Mouse (Mus musculus): Measurements from ENCODE around the gene Slc44a4.
"Not testable (repeated sequence)": the region's sequence is repeated elsewhere in the genome, so short reads cannot be mapped to it uniquely, and the experiment has no call there.

Slc44a4 gene

DNA sequence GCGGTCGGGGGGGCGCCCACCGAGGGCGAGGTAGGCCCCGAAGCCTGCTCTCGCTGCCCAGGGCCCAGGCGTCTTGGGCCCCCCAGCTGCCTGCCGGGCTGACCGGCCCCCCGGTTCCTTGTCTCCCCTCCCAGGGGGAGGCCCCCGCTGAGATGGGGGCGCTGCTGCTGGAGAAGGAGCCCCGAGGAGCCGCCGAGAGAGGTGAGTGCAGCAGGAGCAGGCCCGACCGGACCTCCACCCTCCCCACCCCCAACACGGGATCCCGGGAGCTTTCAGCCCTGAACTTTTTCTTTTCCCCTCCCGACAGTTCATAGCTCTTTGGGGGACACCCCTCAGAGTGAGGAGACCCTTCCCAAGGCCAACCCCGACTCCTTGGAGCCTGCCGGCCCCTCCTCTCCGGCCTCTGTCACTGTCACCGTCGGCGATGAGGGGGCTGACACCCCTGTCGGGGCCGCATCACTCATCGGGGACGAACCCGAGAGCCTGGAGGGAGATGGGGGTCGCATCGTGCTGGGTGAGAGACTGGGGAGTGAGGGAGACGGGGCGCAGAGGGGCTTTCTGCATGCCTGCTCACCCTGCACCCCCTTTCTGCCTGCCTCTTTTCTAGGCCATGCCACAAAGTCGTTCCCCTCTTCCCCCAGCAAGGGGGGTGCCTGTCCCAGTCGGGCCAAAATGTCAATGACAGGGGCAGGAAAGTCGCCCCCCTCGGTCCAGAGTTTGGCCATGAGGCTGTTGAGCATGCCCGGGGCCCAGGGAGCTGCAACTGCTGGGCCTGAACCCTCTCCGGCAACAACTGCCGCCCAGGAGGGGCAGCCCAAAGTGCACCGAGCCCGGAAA, 15.0 kb upstream of the Slc44a4 start:
- peak; percentile 68 for DNase-seq (ENCODE audit: low read depth)

DNA sequence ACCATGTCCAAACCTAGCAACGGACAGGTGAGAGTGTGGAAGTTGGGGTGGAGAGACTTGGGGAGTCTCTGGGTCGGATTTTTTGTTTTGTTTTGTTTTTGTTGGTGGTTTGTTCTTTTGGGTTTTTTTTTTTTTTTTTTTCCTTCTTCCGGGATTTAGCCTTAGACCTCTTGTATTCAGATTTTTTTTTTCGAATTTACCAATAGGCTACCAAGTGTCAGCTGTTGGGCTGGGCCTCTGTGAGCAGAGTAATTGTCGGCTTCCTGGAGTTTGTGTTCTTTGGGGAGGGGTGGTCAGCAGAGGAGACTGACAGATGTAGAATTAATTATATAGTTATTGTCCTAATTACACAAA, 14.4 kb upstream of the Slc44a4 start:
- DNase-seq (ENCODE audit: low read depth) = peak; percentile 79

DNA sequence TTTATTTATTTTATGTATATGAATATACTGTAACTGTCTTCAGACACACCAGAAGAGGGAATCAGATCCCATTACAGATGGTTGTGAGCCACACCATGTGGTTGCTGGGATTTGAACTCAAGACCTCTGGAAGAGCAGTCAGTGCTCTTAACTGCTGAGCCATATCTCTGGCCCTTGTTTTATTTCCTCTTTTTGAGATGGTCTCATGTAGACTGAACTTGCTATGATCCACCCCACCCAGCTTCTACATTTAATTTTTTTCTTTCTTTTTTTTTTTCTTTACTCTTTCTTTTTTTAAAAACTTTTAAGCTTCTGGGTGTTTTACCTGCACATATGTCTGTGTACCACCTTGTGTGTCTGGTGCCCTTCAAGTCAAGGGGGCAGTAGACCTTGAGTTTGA, 13.4 kb upstream of the Slc44a4 start:
- DNase-seq (ENCODE audit: low read depth) = peak; percentile 23

DNA sequence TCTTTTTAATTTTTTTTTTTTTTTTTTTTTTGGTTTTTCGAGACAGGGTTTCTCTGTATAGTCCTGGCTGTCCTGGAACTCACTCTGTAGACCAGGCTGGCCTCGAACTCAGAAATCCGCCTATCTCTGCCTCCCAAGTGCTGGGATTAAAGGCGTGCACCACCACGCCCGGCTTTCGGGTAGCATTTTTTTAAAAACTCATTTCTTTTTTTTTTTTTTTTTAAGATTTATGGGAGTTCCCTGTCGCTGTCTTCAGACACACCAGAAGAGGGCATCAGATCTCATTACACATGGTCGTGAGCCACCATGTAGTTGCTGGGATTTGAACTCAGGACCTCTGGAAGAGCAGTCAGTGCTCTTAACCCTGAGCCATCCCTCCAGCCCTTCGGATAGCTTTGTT, 12.3 kb upstream of the Slc44a4 start:
- DNase-seq (ENCODE audit: low read depth) = not testable (repeated sequence)

DNA sequence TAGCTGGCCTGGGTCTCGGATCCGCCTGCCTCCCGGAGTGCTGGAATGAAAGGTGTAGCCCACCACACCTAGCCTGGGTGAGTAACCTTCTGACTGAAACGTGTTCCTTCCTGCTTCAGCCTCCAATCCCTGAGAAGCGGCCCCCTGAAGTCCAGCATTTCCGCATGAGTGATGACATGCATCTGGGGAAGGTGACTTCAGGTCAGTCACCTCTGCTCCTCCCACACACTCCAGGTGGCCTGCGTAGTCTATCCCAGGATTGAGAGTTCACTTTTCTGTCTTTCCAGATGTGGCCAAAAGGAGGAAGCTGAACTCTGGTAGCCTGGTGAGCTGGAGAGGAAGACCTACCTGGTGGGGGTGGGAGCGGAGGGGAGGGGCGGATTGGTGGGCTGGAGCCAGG, 11.4 kb upstream of the Slc44a4 start:
- DNase-seq (ENCODE audit: low read depth) = no peak

DNA sequence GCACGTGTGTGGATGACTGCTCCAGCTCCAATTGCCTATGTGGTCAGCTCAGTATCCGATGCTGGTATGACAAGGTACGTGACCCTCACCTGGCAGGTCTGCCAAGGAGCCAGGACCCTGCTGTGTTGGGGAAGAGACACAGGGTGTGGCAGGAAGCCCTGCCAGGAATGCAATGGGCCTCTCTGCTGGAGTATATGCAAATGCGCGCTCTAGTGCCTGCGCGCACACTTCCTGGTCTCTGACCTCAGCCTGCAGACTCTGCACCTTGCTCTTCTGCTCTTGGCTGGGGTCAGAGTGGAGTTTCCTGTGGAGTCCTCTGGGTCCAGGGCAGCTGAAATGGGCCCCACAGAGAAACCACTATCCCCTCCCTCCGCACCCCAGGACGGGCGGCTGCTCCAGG, 3.3 kb upstream of the Slc44a4 start:
- DNase-seq (ENCODE audit: low read depth) = no peak

DNA sequence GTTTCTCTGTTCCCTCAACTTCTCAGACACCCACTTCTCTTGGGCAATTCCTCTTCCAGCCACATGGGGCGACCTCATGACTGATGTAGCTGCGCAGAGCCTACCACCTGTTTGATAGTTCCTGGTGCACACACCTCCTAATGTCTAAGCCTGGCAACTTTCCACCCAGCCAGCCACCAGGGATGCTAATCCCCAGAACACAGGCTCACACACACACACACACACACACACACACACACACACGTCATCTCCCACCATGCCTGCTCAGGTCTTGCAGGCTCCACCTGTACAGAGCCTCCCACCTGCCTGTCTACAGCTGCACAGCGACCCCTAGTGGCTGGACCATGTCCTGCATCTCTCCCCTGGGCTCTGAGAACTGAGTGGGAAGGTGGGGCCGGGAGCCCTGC, 2.3 kb upstream of the Slc44a4 start:
- DNase-seq (ENCODE audit: low read depth) = peak; percentile 61

DNA sequence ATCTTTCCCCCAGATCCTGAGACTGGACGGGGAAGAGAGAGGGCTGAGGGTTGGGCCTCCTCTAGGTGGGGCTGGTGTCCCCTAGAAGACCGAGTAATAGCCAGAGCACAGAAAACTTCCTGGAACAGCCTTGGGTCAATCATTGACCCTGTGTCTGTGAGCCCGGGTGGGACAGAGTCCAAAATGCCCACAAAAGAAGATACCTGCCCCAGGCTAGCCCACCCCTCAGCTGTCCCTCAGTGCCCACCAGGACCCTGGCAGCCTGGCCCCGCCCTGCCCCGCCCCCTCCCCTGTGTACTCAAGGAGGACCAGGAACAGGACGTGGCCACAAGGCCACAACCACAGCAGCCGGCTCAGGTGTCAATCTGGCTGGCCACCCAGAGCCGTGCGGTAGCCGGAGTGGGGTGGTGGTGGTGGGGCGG, 1.2 kb downstream of the Slc44a4 start:
- DNase-seq (ENCODE audit: low read depth) = peak; percentile 77

DNA sequence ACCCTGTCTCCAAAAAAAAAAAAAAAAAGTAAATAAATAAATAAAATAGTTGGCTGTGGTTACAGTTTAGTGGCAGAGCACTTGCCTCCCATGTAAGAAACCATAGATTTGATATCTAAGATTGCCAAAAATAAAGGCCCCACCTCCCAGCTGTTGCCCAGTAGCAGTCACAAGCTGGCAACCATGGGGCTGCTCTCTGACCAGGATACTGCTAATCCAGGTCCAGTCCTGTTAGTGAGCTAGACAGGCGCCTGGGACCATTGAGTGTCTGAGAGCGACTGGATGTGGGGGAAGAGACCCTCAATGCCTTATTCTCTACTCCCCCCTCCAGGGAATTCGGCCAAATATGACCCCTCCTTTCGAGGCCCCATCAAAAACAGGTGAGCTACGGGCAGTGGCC, 2.0 kb downstream of the Slc44a4 start:
- DNase-seq (ENCODE audit: low read depth) = no peak

DNA sequence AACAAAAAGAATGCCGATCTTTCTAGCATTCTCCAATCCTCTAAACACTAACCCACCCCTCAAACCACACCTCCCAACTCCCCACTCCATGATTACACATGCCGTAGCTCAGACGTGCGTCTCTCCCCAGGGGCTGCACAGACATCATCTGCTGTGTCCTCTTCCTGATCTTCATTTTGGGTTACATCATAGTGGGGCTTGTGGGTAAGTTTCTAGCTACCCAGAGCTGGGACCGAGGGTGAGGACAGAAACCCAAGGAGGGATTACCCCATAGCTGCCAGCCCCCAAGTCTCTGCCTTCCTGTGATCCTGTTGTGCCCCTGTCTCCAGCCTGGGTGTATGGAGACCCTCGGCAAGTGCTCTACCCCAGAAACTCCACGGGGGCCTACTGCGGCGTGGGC, 2.9 kb downstream of the Slc44a4 start:
- DNase-seq (ENCODE audit: low read depth) = no peak

DNA sequence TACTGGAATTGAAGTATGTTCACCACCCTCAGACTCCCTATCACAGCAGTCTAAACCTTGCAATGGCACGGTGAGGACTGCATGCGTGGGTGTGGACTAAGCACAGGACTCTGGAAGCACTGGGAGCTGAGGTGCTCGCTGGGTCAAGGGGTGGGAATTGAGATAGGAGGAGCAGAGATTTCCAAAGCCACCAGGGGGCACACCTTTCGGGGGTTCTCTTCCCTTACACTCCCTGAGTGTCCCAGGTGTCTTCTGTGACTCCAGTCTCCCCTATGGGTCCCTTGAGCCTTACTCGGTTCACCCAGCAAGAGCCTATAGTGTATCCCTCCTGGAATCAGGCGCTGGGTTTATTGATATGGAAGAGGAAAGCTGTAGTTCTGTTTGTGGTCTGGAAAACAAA, 8.7 kb downstream of the Slc44a4 start:
- peak; percentile 26 for DNase-seq (ENCODE audit: low read depth)

DNA sequence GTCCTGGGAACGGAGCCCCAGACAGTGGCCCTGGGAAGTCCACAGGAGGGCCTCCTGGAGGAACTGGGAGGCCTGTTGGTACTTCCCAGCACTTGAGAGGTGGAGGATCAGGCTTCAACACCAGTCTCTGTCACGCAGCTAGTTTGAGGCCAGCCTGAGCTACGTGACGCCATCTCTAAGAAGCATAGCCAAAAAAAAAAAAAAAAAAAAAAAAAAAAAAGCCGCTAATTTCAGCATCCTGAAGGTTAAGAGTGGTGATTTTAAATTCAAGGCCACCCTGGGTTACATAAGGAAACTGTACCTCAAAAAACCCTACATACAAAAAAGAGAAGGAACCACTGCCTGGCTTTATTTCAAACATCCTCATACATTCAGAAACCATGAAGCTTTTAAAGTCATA, 10.0 kb downstream of the Slc44a4 start:
- DNase-seq (ENCODE audit: low read depth) = peak; percentile 64

DNA sequence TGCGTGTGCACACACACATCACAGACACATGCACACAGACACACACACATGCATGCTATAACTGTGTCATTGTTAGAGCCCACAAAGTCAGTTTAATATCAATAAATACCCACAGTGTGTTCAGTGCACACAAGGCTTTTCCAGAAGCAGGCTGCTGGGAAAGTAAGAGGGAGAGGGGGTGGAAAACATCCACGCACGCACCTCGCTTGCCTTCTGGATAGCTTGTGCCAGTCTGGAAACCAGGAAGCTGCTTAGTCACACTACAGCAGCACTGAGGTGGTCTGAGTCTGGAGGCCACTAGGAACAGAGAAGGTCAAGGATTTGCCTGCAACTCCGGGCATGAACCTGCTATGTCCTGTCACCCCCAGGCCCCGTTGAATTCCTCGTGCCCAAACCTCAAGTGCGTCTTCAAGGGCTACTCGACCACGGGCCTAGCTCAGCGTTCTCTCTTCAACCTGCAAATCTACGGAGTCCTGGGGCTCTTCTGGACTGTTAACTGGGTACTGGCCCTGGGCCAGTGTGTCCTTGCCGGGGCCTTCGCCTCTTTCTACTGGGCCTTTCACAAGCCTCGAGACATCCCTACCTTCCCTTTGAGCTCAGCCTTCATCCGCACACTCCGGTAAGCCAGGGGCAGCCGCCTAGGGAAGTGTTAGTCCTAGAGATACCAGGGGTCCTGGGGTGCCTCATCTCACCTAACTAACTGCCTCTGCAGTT, 13.2 kb downstream of the Slc44a4 start:
- no peak for DNase-seq (ENCODE audit: low read depth)

DNA sequence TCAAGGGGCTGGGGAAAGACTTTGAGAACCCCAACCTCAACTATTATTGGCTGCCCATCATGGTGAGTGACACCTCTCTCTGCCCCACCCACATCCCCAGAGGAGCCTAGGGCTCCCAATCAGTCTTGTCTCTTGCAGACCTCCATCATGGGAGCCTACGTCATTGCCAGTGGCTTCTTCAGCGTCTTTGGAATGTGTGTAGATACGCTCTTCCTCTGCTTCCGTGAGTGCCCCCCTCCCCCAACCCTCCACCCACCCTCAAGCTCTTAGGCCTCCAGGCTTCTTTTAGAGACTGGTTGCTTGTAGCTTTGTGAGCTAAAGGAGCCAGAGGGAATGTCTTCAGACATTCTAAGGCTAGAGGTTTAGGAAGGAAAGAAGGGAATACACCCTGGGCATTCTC, 14.6 kb downstream of the Slc44a4 start:
- no peak for DNase-seq (ENCODE audit: low read depth)

DNA sequence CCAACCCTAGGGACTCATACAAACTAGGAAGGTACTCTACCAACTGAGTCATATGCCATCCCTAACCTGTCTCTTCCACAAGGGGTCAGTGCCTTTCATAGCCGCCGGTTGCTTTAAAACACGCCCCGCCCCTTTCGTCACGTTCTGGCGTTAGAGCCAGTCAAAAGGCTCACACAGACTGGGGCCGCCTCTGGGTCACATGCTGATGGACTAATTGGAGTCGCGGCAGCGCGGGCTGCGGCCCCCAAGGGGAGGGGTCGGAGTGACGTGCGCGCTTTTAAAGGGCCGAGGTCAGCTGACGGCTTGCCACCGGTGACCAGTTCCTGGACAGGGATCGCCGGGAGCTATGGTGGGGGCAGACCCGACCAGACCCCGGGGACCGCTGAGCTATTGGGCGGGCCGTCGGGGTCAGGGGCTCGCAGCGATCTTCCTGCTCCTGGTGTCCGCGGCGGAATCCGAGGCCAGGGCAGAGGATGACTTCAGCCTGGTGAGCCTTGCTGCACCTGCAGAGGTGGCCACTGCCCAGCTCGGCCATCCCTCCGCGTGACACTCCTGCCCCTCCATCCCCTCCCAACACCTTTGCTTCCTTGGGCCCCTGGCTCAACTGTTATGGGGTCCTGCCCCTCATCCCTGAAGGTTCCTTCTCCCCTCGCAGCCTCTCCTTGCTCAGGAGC, 16.9 kb downstream of the Slc44a4 start, which contains the start of gene Neu1:
TSS of gene Neu1 (plus strand) at position 193 of the 674 bp plus-strand sequence.
- peak; percentile 99 for DNase-seq (ENCODE audit: low read depth)

DNA sequence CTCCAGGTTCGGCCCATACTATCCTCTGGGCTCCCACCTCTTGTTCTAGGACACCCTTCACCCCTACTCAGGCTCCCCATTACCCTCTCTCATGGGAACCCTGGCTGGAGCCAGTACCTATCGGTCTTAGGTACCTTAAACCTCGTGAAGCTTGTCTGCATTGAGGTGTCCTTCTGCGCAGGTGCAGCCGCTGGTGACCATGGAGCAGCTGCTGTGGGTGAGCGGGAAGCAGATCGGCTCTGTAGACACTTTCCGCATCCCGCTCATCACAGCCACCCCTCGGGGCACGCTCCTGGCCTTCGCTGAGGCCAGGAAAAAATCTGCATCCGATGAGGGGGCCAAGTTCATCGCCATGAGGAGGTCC, 17.5 kb downstream of the Slc44a4 start:
- no peak for DNase-seq (ENCODE audit: low read depth)

DNA sequence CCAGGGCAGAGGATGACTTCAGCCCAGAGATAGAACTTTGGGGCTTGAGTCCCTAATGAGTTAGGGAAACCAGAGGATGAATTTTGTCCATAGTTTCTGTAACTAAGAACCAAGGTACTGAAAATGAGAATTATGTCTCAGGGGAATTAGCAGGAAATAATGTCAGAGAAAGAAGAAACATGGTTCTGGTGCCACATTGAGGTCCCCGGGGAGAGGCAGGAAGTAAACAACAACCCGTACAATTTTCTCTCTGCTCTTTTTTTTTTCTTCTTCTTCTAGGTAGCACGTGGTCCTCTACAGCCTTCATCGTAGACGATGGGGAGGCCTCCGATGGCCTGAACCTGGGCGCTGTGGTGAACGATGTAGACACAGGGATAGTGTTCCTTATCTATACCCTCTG, 18.0 kb downstream of the Slc44a4 start:
- no peak for DNase-seq (ENCODE audit: low read depth)

DNA sequence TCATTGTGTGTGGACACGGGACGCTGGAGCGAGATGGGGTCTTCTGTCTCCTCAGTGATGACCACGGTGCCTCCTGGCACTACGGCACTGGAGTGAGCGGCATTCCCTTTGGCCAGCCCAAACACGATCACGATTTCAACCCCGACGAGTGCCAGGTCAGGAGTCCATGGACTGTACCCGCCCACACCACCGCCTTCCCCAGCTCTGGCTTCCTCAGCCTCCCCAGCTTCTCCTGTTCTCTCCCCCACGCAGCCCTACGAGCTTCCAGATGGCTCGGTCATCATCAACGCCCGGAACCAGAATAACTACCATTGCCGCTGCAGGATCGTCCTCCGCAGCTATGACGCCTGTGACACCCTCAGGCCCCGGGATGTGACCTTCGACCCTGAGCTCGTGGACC, 19.8 kb downstream of the Slc44a4 start:
- DNase-seq (ENCODE audit: low read depth) = no peak

DNA sequence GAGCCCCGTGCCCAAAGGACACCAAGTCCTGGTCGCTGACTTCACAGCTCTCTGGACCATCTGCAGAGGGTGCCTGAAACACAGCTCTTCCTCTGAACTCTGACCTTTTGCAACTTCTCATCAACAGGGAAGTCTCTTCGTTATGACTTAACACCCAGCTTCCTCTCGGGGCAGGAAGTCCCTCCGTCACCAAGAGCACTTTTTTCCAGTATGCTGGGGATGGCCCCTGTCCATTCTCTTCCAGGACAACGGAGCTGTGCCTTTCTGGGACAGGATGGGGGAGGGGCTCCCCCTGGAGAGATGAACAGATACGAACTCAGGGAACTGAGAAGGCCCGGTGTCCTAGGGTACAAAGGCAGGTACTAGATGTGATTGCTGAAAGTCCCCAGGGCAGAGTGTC, 20.6 kb downstream of the Slc44a4 start:
- DNase-seq (ENCODE audit: low read depth) = peak; percentile 47

DNA sequence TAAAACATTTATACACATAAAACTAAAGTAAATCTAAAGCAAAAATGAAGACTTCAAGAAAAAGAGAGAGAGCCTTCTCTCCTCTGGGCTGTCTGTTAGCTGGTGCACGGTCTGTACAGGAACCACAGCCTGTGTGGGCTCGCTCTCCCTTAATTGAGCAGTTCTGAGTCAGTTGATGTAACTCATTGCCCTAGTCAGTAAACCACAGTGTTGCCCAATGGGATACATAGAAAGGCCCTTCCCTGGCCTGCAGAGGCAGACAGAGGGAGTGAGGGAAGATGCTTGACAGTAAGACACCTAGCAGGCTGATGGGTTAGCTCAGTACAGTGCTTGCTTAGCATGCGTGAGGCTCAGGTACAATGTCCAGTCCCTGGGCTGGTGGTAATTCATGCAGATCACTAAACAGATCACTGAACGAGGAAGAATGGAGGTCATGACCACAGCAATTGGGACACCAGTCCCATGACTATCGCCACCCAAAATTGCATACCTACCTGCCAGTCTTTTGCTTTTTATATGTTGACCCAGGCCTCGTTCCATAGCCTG, 23.8 kb downstream of the Slc44a4 start:
- peak; percentile 78 for DNase-seq (ENCODE audit: low read depth)

DNA sequence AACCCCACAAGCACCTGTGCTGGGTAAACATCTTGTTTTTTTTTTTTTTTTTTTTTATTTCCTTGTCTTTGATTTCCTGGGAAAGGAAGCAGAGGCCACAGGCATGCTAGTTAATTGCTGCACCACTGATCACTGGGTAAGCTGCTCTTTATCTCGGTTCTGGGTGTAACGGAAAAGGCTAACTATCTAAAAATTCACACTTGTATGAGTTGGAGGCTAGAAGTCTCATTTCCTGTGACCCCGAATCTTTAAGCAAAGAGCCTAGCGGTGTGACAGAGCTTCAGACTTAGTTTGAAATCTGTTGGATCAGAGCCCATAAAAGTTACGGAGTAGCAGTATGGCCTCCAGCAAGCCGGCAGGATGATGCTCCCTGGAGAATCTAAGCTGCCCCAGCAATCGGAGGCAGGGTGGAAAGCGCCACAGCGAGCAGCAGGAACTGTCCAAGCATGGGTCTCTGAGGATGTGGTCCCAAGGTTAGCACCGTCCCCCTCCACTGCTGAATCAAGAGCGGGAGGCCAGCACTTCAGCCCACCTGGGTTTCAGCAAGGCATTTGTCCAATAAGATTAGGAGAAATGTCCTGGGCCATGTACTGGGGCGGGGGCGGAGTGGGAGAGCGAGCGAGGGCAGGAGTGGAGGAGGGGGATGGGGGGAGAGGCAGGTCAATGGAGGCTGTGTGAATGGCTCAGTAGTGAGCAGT, 27.2 kb downstream of the Slc44a4 start:
- DNase-seq (ENCODE audit: low read depth) = peak; percentile 20
